Mouse (Mus musculus) heart, adult 2 months (tissue): ENCODE results near the gene Cplx2. TPM values are rescaled to one million over a fixed set of nuclear protein-coding genes. Genes with fewer than 3 reads are reported as not detected.

ENCODE experiments used
- DNase-seq, 2 experiments: peaks; one replicate each; pipeline ENCODE4 v3.0.0; 2021
- H3K27ac ChIP-seq: fragments of 200-600 bp; 2 replicates; pipeline ENCODE4 v1.8.1; 2022
- H3K27me3 ChIP-seq: fragments of 200-500 bp; 2 replicates; pipeline ENCODE4 v1.6.1; 2012; ENCODE audit warnings: mild to moderate bottlenecking, low read length, inconsistent platforms, mixed read lengths; ENCODE audit not compliant: control insufficient read depth, insufficient read depth
- H3K36me3 ChIP-seq: fragments of 200-500 bp; 2 replicates; pipeline ENCODE4 v1.6.1; 2012; ENCODE audit warnings: low read length, inconsistent platforms; ENCODE audit not compliant: control insufficient read depth, insufficient read depth
- H3K4me1 ChIP-seq: fragments of 200-500 bp; 2 replicates; pipeline ENCODE4 v1.6.1; 2011; ENCODE audit warnings: low read length; ENCODE audit not compliant: control insufficient read depth, insufficient read depth
- H3K4me3 ChIP-seq: fragments of 200-600 bp; 2 replicates; pipeline ENCODE4 v1.8.1; 2022
- H3K79me2 ChIP-seq: fragments of 200-500 bp; replicated peaks from 2 replicates; pipeline ENCODE4 v1.6.1; 2012; ENCODE audit warnings: mild to moderate bottlenecking, inconsistent platforms, low read length, moderate library complexity, mixed read lengths; ENCODE audit not compliant: control insufficient read depth, insufficient read depth
- H3K9ac ChIP-seq: fragments of 200-500 bp; 2 replicates; pipeline ENCODE4 v1.6.1; 2012; ENCODE audit warnings: low read depth, mild to moderate bottlenecking, control low read depth, inconsistent platforms, low read length, mixed read lengths
- CTCF ChIP-seq: fragments of 200-600 bp; IDR thresholded peaks from 2 replicates; pipeline ENCODE4 v1.8.1; 2022; ENCODE audit warnings: antibody characterized with exemption, mild to moderate bottlenecking, moderate library complexity
- EP300 ChIP-seq: fragments of 200-500 bp; IDR thresholded peaks from 2 replicates; pipeline ENCODE4 v1.6.1; 2011; ENCODE audit warnings: low read depth, low read length, control low read depth; ENCODE audit not compliant: insufficient read depth
- POLR2A ChIP-seq: fragments of 200-500 bp; IDR thresholded peaks from 2 replicates; pipeline ENCODE4 v1.6.1; 2011; ENCODE audit warnings: mild to moderate bottlenecking, low read depth, low read length, control low read depth; ENCODE audit not compliant: insufficient read depth
- WGBS: fragments of 180-500 bp; shearing (Covaris S2); methylation state at CpG from one replicate; pipeline ENCODE4 v1.1.7; 2018; 5-methylcytosine and 5-hydroxymethylcytosine counted together
- intact Hi-C: fragments of 180-260 bp; cut with DNase I; formaldehyde crosslinking; loops from one replicate; pipeline ENCODE4 v1.15.1; 2025
- polyA plus RNA-seq: library from polyadenylated mRNA; depleted of rRNA; stranded (reverse); fragments of >200 nt; gene quantifications from 2 replicates; pipeline ENCODE4 v1.2.3, GENCODE M21; 2012
- total RNA-seq, 2 experiments: library from RNA; stranded (reverse); gene quantifications; 2 replicates each; pipeline ENCODE4 v1.2.3; 2021

The Cplx2 gene
- total and polyA plus RNA-seq, 3 experiments, result 2.3 to 3.0 (median 2.4) TPM

DNA sequence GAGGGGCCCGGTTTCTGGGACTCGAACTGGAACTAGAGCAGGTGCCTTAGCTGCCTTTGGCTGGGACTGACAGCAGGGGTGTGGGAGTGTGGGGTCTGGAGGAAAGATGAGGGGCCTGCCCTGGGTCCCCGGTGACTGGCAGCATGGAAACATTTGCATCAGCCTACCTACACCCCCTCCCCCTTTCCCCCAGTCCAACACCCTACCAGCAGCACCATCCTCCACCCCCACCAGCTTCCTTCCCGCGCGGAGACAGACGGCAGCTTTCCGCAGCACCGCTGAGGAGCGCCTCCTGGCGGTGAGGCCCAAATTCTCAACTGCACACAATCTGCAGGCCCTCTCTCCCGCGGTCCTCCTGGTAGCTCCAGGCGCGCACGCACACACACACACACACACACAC, 1.5 kb downstream of the Cplx2 start:
- intact Hi-C loops, result loop anchor here (1.0 to 2.0 kb wide), 2 partner anchors 74 to 125 kb away; no protein-coding TSS in a partner anchor
- no peaks in the 10 kb centered on the region for H3K79me2 ChIP-seq
- 5% methylated on average over 11 of the region's 16 CpGs for WGBS
- H3K9ac ChIP-seq, result no peak overlapping the region
- H3K36me3 ChIP-seq, result no peaks in the 10 kb centered on the region
- no peak overlapping the region for H3K4me3 ChIP-seq
- H3K27ac ChIP-seq, result no peak overlapping the region
- H3K4me1 ChIP-seq, result no peaks in the 10 kb centered on the region
- peak; percentile 58 for TF ChIP-seq CTCF
- TF ChIP-seq POLR2A, result no peak
- TF ChIP-seq EP300, result no peak
- peak; percentile 51 to 70 for DNase-seq
- peaks cover 3% of the 10 kb centered on the region for H3K27me3 ChIP-seq

DNA sequence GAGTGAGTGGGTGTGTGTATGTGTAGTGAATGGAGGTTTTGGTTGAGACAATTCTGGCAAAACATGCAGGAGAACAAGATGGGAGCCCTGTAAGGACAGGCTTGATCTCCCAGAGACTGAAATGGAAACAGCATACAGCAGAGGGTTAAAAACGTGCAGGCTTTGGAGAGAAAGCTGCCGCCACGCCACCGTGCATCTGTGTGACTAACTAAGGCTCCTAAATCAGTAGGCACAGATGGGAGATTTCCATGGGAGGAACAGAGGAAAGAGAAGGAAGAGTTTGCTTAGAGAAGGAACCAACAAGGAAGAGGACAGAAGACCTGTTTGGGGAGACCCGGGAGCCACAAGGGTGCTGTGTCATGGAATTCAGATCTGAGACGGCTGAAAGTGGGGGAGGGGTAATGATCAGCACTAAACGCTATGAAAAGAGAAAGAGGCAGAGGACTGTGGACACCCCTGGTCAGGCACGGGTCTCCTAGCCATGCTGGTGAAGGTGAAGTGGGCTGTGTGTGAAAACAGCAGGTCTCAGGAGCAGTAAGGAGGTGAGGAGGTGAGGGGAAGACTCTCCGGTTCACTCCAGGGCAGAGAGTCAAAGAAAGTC, 3.1 kb downstream of the Cplx2 start:
- H3K36me3 ChIP-seq, result no peaks in the 10 kb centered on the region
- peaks cover 3% of the 10 kb centered on the region for H3K27me3 ChIP-seq
- TF ChIP-seq CTCF, result no peak
- no peak for TF ChIP-seq POLR2A
- no peak for TF ChIP-seq EP300
- no peaks in the 10 kb centered on the region for H3K79me2 ChIP-seq
- WGBS, result 54% methylated on average over 9 of the region's 9 CpGs
- no peak overlapping the region for H3K9ac ChIP-seq
- H3K4me3 ChIP-seq, result no peak overlapping the region
- H3K4me1 ChIP-seq, result no peaks in the 10 kb centered on the region
- H3K27ac ChIP-seq, result no peak overlapping the region
- DNase-seq, result no peak
- intact Hi-C loops, result no loop called here

DNA sequence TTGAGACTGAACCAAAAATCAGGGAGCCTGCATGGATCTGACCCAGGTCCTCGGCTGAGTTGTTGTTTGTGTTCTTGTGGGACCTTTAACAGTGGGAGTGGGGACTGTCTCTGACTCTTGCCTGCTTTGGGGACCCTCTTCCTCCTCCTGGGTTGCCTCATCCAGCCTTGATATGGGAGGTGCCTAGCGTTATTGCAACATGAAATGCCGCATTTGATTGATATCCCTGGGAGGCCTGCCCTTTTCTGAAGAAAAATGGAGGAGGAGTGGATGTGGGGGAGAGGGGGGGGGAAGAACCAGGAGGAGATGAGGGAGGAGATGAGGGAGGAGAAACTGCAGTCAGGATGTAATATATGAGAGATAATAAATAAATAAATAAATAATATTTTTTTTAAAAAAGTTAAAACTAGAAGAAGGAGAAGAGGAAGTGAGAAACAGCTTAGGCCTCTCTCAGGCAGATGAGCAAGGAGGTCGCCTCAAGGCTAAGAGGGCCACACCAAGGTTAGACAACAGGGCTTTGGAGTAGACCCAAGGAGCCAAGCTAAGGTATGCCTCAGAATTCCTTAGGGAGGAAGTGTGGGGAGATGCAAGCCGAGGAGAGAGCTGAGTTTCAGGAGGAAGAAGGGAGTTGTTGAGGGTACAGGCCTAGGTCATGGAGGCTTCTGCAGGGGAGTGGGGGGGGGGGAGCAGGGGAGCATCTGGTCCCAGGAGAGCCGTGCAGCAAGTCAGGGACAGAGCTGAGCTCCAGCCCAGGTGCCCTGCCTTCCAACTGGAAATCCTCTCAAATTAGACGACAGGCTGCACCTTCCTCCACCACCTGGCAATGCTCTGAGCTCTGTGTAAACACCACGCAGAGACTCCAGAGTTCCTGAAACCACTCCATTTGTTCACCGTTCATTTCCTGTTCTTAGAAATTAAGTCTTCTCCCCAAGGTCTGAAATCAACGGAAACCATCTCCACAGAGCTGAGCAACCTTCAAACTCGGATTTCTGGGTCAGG, 4.6 kb downstream of the Cplx2 start:
- H3K36me3 ChIP-seq, result no peaks in the 10 kb centered on the region
- H3K4me1 ChIP-seq, result no peaks in the 10 kb centered on the region
- peaks cover 3% of the 10 kb centered on the region for H3K27me3 ChIP-seq
- TF ChIP-seq POLR2A (no peak), CTCF (no peak), EP300 (no peak)
- no peak overlapping the region for H3K9ac ChIP-seq
- intact Hi-C loops, result no loop called here
- DNase-seq, result no peak
- H3K79me2 ChIP-seq, result no peaks in the 10 kb centered on the region
- no peak overlapping the region for H3K4me3 ChIP-seq
- no peak overlapping the region for H3K27ac ChIP-seq
- WGBS, result 57% methylated on average over 11 of the region's 11 CpGs

- no peaks in the 10 kb centered on the region for H3K4me1 ChIP-seq
- H3K27ac ChIP-seq, result no peak overlapping the region
- TF ChIP-seq POLR2A (no peak), EP300 (no peak), CTCF (no peak)
- no peak overlapping the region for H3K4me3 ChIP-seq
- 90% methylated on average over 7 of the region's 7 CpGs for WGBS
- H3K27me3 ChIP-seq, result no peaks in the 10 kb centered on the region
- no peaks in the 10 kb centered on the region for H3K79me2 ChIP-seq
- intact Hi-C loops, result no loop called here
- H3K9ac ChIP-seq, result no peak overlapping the region
- DNase-seq, result no peak
- no peaks in the 10 kb centered on the region for H3K36me3 ChIP-seq
Observed at GRCm38 (mm10) chr13:54376736-54377135, 5.6 kb downstream of the Cplx2 start.

DNA sequence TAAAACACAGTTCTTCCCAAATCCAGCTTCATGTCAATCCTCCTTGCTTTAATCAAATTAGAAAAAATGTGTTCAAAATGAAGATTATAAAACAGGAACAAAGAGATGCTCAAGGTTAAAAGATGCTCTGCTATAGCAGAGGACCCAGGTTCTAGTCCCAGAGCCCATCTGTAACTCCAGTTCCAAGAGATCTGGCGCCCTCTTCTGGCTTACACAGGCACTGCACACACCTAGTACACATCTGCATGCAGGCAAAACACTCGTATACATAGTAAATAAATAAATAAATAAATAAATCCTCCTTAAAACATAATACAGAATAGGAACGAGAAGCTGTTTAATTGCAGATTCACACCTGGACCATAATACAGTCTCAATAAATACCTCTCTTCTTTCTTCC, 6.9 kb downstream of the Cplx2 start:
- no peaks in the 10 kb centered on the region for H3K36me3 ChIP-seq
- H3K4me3 ChIP-seq, result no peak overlapping the region
- WGBS, result 63% methylated on average over 3 of the region's 3 CpGs
- H3K27me3 ChIP-seq, result no peaks in the 10 kb centered on the region
- H3K9ac ChIP-seq, result no peak overlapping the region
- H3K4me1 ChIP-seq, result no peaks in the 10 kb centered on the region
- no peak overlapping the region for H3K27ac ChIP-seq
- no peaks in the 10 kb centered on the region for H3K79me2 ChIP-seq
- intact Hi-C loops, result no loop called here
- TF ChIP-seq POLR2A (no peak), CTCF (peak; percentile 50), EP300 (no peak)
- DNase-seq, result no peak

GRCm38 (mm10) chr13:54380421-54380820, 9.3 kb downstream of the Cplx2 start:
- Histone ChIP-seq H3K79me2 (no peaks in the 10 kb centered on the region), H3K4me1 (no peaks in the 10 kb centered on the region), H3K9ac (no peak overlapping the region), H3K27ac (no peak overlapping the region), H3K4me3 (no peak overlapping the region), H3K27me3 (no peaks in the 10 kb centered on the region), H3K36me3 (no peaks in the 10 kb centered on the region)
- 81% methylated on average over 5 of the region's 5 CpGs for WGBS
- TF ChIP-seq CTCF (no peak), EP300 (no peak), POLR2A (no peak)
- intact Hi-C loops, result no loop called here
- DNase-seq, result no peak
